Mouse (Mus musculus) midbrain, embryonic 15.5 days (tissue): ENCODE measurements at regions not wholly inside any gene's neighbourhood (a gene's known extent, or its start where the extent isn't known, plus 50 kb on each side); places are given as distances from the start of the nearest gene placed in this dataset.

Experiments used
- ATAC-seq: fragments of 200-750 bp; cut with Nextera tagmentation; replicated peaks from 2 replicates; pipeline ENCODE4 v1.8.0; 2017; ENCODE audit warnings: moderate TSS enrichment
- H3K27ac ChIP-seq: fragments of 300-500 bp; sonication (generic); 2 replicates; pipeline ENCODE4 v1.5.1; 2015; ENCODE audit warnings: mild to moderate bottlenecking, inconsistent platforms
- H3K27me3 ChIP-seq: fragments of 300-500 bp; sonication (generic); replicated peaks from 2 replicates; pipeline ENCODE4 v1.6.1; 2015; ENCODE audit warnings: inconsistent platforms
- H3K36me3 ChIP-seq: fragments of 300-500 bp; sonication (generic); replicated peaks from 2 replicates; pipeline ENCODE4 v1.6.1; 2015; ENCODE audit warnings: inconsistent platforms
- H3K4me1 ChIP-seq: fragments of 300-500 bp; sonication (generic); 2 replicates; pipeline ENCODE4 v1.6.1; 2015; ENCODE audit warnings: inconsistent platforms
- H3K4me2 ChIP-seq: fragments of 300-500 bp; sonication (generic); 2 replicates; pipeline ENCODE4 v1.6.1; 2015; ENCODE audit warnings: inconsistent platforms, mild to moderate bottlenecking, moderate library complexity
- H3K4me3 ChIP-seq: fragments of 300-500 bp; sonication (generic); 2 replicates; pipeline ENCODE4 v1.5.1; 2015; ENCODE audit warnings: mild to moderate bottlenecking, inconsistent platforms
- H3K9ac ChIP-seq: fragments of 300-500 bp; sonication (generic); 2 replicates; pipeline ENCODE4 v1.6.1; 2015; ENCODE audit warnings: mild to moderate bottlenecking, inconsistent platforms
- H3K9me3 ChIP-seq: fragments of 300-500 bp; sonication (generic); 2 replicates; pipeline ENCODE4 v1.6.1; 2016; ENCODE audit warnings: inconsistent platforms
- WGBS: fragments of 180-500 bp; shearing (Covaris S2); methylation state at CpG from one replicate; pipeline ENCODE4 v1.1.7; 2015; ENCODE audit warnings: mixed read lengths; 5-methylcytosine and 5-hydroxymethylcytosine counted together

GRCm38 (mm10) chr3:143949656-143950055 lies 255.4 kb downstream of the Lmo4 start:
- H3K4me3 ChIP-seq: no peak overlapping the region
- ATAC-seq: 0 out of 2 replicates have a peak, but pooled peaks have one; percentile 52
- no peak overlapping the region for H3K4me2 ChIP-seq
- no peak overlapping the region for H3K27ac ChIP-seq
- H3K9ac ChIP-seq: no peak overlapping the region
- 38% methylated on average over 8 of the region's 8 CpGs for WGBS
- peaks cover 6% of the 10 kb centered on the region; the same call in 1 of the 2 replicates for H3K4me1 ChIP-seq
- no peaks in the 10 kb centered on the region for H3K9me3 ChIP-seq
- no peaks in the 10 kb centered on the region for H3K27me3 ChIP-seq
- H3K36me3 ChIP-seq: no peaks in the 10 kb centered on the region

- Histone ChIP-seq H3K4me3 (no peak overlapping the region), H3K4me1 (peaks cover 6% of the 10 kb centered on the region; the same call in 1 of the 2 replicates), H3K27me3 (no peaks in the 10 kb centered on the region), H3K27ac (no peak overlapping the region), H3K36me3 (no peaks in the 10 kb centered on the region), H3K9ac (no peak overlapping the region), H3K4me2 (no peak overlapping the region), H3K9me3 (no peaks in the 10 kb centered on the region)
- 78% methylated on average over 11 of the region's 11 CpGs for WGBS
- ATAC-seq: no peak; the same call in 1 of the 2 replicates
Measured at GRCm38 (mm10) chr3:143949026-143949637, 255.9 kb downstream of the Lmo4 start.

- Histone ChIP-seq H3K4me1 (peaks cover 6% of the 10 kb centered on the region; the same call in 1 of the 2 replicates), H3K27me3 (no peaks in the 10 kb centered on the region), H3K4me2 (0 out of 2 replicates have a peak overlapping the region, but pooled peaks have one; percentile 32), H3K9ac (no peak overlapping the region), H3K4me3 (no peak overlapping the region), H3K36me3 (no peaks in the 10 kb centered on the region), H3K9me3 (no peaks in the 10 kb centered on the region), H3K27ac (no peak overlapping the region)
- WGBS: 62% methylated on average over 3 of the region's 3 CpGs
- no peak for ATAC-seq
Measured at GRCm38 (mm10) chr3:143947938-143948267, 257.1 kb downstream of the Lmo4 start.

GRCm38 (mm10) chr3:143947079-143947937 lies 257.7 kb downstream of the Lmo4 start:
- Histone ChIP-seq H3K36me3 (no peaks in the 10 kb centered on the region), H3K9me3 (no peaks in the 10 kb centered on the region), H3K27me3 (no peaks in the 10 kb centered on the region), H3K4me3 (no peak overlapping the region), H3K4me2 (peak overlapping the region; percentile 32; the same call in 1 of the 2 replicates), H3K9ac (no peak overlapping the region), H3K27ac (no peak overlapping the region), H3K4me1 (peaks cover 6% of the 10 kb centered on the region; the same call in 1 of the 2 replicates)
- ATAC-seq: no peak
- WGBS: 30% methylated on average over 11 of the region's 11 CpGs

- Histone ChIP-seq H3K9me3 (no peaks in the 10 kb centered on the region), H3K9ac (no peak overlapping the region), H3K4me3 (no peak overlapping the region), H3K27ac (no peak overlapping the region), H3K4me2 (no peak overlapping the region), H3K36me3 (no peaks in the 10 kb centered on the region), H3K27me3 (no peaks in the 10 kb centered on the region), H3K4me1 (no peaks in the 10 kb centered on the region)
- 86% methylated on average over 3 of the region's 3 CpGs for WGBS
- no peak for ATAC-seq
Measured at GRCm38 (mm10) chr3:143939068-143939709, 265.8 kb downstream of the Lmo4 start.

GRCm38 (mm10) chr3:143925322-143925721 lies 279.7 kb downstream of the Lmo4 start:
- 54% methylated on average over 6 of the region's 6 CpGs for WGBS
- no peak overlapping the region for H3K27ac ChIP-seq
- H3K9me3 ChIP-seq: no peaks in the 10 kb centered on the region
- no peak for ATAC-seq
- H3K9ac ChIP-seq: no peak overlapping the region
- H3K4me1 ChIP-seq: no peaks in the 10 kb centered on the region
- H3K4me2 ChIP-seq: no peak overlapping the region
- H3K36me3 ChIP-seq: no peaks in the 10 kb centered on the region
- no peak overlapping the region for H3K4me3 ChIP-seq
- H3K27me3 ChIP-seq: no peaks in the 10 kb centered on the region

GRCm38 (mm10) chr3:143919744-143920143 lies 285.3 kb downstream of the Lmo4 start:
- WGBS: 93% methylated on average over 1 of the region's 1 CpGs
- H3K4me1 ChIP-seq: no peaks in the 10 kb centered on the region
- H3K9ac ChIP-seq: no peak overlapping the region
- no peaks in the 10 kb centered on the region for H3K36me3 ChIP-seq
- no peak for ATAC-seq
- no peaks in the 10 kb centered on the region for H3K9me3 ChIP-seq
- H3K27ac ChIP-seq: no peak overlapping the region
- no peak overlapping the region for H3K4me2 ChIP-seq
- H3K4me3 ChIP-seq: no peak overlapping the region
- no peaks in the 10 kb centered on the region for H3K27me3 ChIP-seq

- ATAC-seq: peak; percentile 75; the same call in 1 of the 2 replicates
- H3K9me3 ChIP-seq: no peaks in the 10 kb centered on the region
Measured at GRCm38 (mm10) chr3:143914341-143915217, 290.4 kb downstream of the Lmo4 start.

GRCm38 (mm10) chr3:143913044-143913574 lies 291.9 kb downstream of the Lmo4 start:
- no peaks in the 10 kb centered on the region for H3K9me3 ChIP-seq
- H3K4me1 ChIP-seq: 0 out of 2 replicates have a peak, but pooled peaks cover 2% of the 10 kb centered on the region
- H3K4me2 ChIP-seq: no peak overlapping the region
- no peak overlapping the region for H3K9ac ChIP-seq
- WGBS: 67% methylated on average over 3 of the region's 3 CpGs
- no peaks in the 10 kb centered on the region for H3K27me3 ChIP-seq
- no peak overlapping the region for H3K4me3 ChIP-seq
- no peak for ATAC-seq
- no peaks in the 10 kb centered on the region for H3K36me3 ChIP-seq
- no peak overlapping the region for H3K27ac ChIP-seq

More at GRCm38 (mm10) chr3:143914341-143915217, 290.4 kb downstream of the Lmo4 start:
- no peak overlapping the region for H3K4me3 ChIP-seq
- WGBS: 35% methylated on average over 6 of the region's 6 CpGs
- H3K9ac ChIP-seq: no peak overlapping the region
- no peaks in the 10 kb centered on the region for H3K27me3 ChIP-seq
- no peaks in the 10 kb centered on the region for H3K36me3 ChIP-seq
- no peak overlapping the region for H3K27ac ChIP-seq
- H3K4me2 ChIP-seq: no peak overlapping the region
- H3K4me1 ChIP-seq: 0 out of 2 replicates have a peak, but pooled peaks cover 2% of the 10 kb centered on the region

GRCm38 (mm10) chr3:143912433-143912832 lies 292.6 kb downstream of the Lmo4 start:
- WGBS: 74% methylated on average over 6 of the region's 6 CpGs
- H3K4me3 ChIP-seq: no peak overlapping the region
- no peak for ATAC-seq
- no peak overlapping the region for H3K4me2 ChIP-seq
- no peak overlapping the region for H3K9ac ChIP-seq
- no peaks in the 10 kb centered on the region for H3K36me3 ChIP-seq
- 0 out of 2 replicates have a peak, but pooled peaks cover 2% of the 10 kb centered on the region for H3K4me1 ChIP-seq
- H3K9me3 ChIP-seq: no peaks in the 10 kb centered on the region
- no peak overlapping the region for H3K27ac ChIP-seq
- no peaks in the 10 kb centered on the region for H3K27me3 ChIP-seq

GRCm38 (mm10) chr3:143909341-143909740 lies 295.7 kb downstream of the Lmo4 start:
- Histone ChIP-seq H3K9ac (no peak overlapping the region), H3K4me2 (no peak overlapping the region), H3K9me3 (no peaks in the 10 kb centered on the region), H3K4me3 (no peak overlapping the region), H3K4me1 (0 out of 2 replicates have a peak, but pooled peaks cover 2% of the 10 kb centered on the region), H3K27me3 (no peaks in the 10 kb centered on the region), H3K27ac (no peak overlapping the region), H3K36me3 (no peaks in the 10 kb centered on the region)
- 85% methylated on average over 6 of the region's 6 CpGs for WGBS
- ATAC-seq: no peak
